Mouse (Mus musculus) kidney, adult 2 months (tissue): ENCODE measurements around the gene Als2cr12.
"Not testable (repeated sequence)": the region's sequence is repeated elsewhere in the genome, so short reads cannot be mapped to it uniquely, and the experiment has no call there.

Experiments used
- CTCF ChIP-seq: fragments of 200-500 bp; conservative IDR thresholded peaks from 2 replicates; pipeline ENCODE4 v1.5.1; 2011; ENCODE audit warnings: low read depth, mild to moderate bottlenecking, control low read depth, low read length, moderate library complexity, mixed read lengths; ENCODE audit not compliant: insufficient read depth, insufficient read length
- POLR2A ChIP-seq: fragments of 200-500 bp; IDR thresholded peaks from one replicate; pipeline ENCODE4 v1.6.1; 2011; ENCODE audit warnings: low read depth, low read length, control low read depth

GRCm38 (mm10) chr1:58710043-58710442 lies 14.3 kb upstream of the Als2cr12 start:
- TF ChIP-seq POLR2A, CTCF: not testable (repeated sequence)
